Mouse (Mus musculus) adrenal gland, postnatal 25 days (tissue): Measurements from ENCODE around the gene Siah3. TPM values are rescaled to one million over a fixed set of nuclear protein-coding genes. Genes with fewer than 3 reads are reported as not detected.

Experiments
- DNase-seq: peaks from one replicate; pipeline ENCODE4 v3.0.0; 2021; ENCODE audit warnings: mixed read lengths
- total RNA-seq: library from RNA; stranded (reverse); gene quantifications from 2 replicates; pipeline ENCODE4 v1.2.3, GENCODE M21; 2021

Siah3 gene
- total RNA-seq, 1 experiment from 2014 or later: 0.46 TPM

GRCm38 (mm10) chr14:75468941-75469340, 13.2 kb downstream of the Siah3 start:
- DNase-seq: no peak

GRCm38 (mm10) chr14:75473061-75473930, 17.5 kb downstream of the Siah3 start:
- peak; percentile 53 for DNase-seq

GRCm38 (mm10) chr14:75475887-75476286, 20.1 kb downstream of the Siah3 start:
- no peak for DNase-seq

- DNase-seq: no peak
These were observed 26.7 kb downstream of the Siah3 start for GRCm38 (mm10) chr14:75482231-75483175.

- DNase-seq: no peak
These were observed 27.4 kb downstream of the Siah3 start for GRCm38 (mm10) chr14:75483176-75483546.

- DNase-seq: no peak
These were observed 32.1 kb downstream of the Siah3 start for GRCm38 (mm10) chr14:75487932-75488331.

- DNase-seq: no peak
These were observed 37.9 kb downstream of the Siah3 start for GRCm38 (mm10) chr14:75493555-75494194.

- no peak for DNase-seq
These were observed 39.1 kb downstream of the Siah3 start for GRCm38 (mm10) chr14:75494926-75495325.

GRCm38 (mm10) chr14:75501501-75501990, 45.8 kb downstream of the Siah3 start:
- no peak for DNase-seq

GRCm38 (mm10) chr14:75502446-75502845, 46.7 kb downstream of the Siah3 start:
- DNase-seq: no peak

GRCm38 (mm10) chr14:75504255-75504654, 48.5 kb downstream of the Siah3 start:
- DNase-seq: no peak

- DNase-seq: no peak
These were observed 49.5 kb downstream of the Siah3 start for GRCm38 (mm10) chr14:75505126-75505840.

GRCm38 (mm10) chr14:75506246-75506645, 50.5 kb downstream of the Siah3 start:
- DNase-seq: no peak

- no peak for DNase-seq
These were observed 54.3 kb downstream of the Siah3 start for GRCm38 (mm10) chr14:75510125-75510524.

- DNase-seq: no peak
These were observed 57.2 kb downstream of the Siah3 start for GRCm38 (mm10) chr14:75512946-75513345.

- DNase-seq: no peak
These were observed 60.4 kb downstream of the Siah3 start for GRCm38 (mm10) chr14:75516161-75516560.

GRCm38 (mm10) chr14:75516917-75517595, 61.3 kb downstream of the Siah3 start:
- no peak for DNase-seq

GRCm38 (mm10) chr14:75518196-75518887, 62.6 kb downstream of the Siah3 start:
- no peak for DNase-seq

GRCm38 (mm10) chr14:75518899-75519298, 63.1 kb downstream of the Siah3 start:
- no peak for DNase-seq

GRCm38 (mm10) chr14:75519668-75520067, 63.9 kb downstream of the Siah3 start:
- no peak for DNase-seq
